Mouse (Mus musculus) heart, embryonic 13.5 days (tissue): ENCODE results near the gene 1700047I17Rik2. TPM values are rescaled to one million over a fixed set of nuclear protein-coding genes. Genes with fewer than 3 reads are reported as not detected.
"Not testable (repeated sequence)": the region's sequence is repeated elsewhere in the genome, so short reads cannot be mapped to it uniquely, and the experiment has no call there.

ENCODE experiments used
- ATAC-seq: fragments of 200-750 bp; cut with Nextera tagmentation; 2 replicates; pipeline ENCODE4 v1.8.0; 2017; ENCODE audit warnings: moderate TSS enrichment; ENCODE audit not compliant: insufficient number of reproducible peaks, low FRiP score, low TSS enrichment; ENCODE audit errors: extremely low read depth
- H3K27ac ChIP-seq: fragments of 300-500 bp; sonication (generic); replicated peaks from 2 replicates; pipeline ENCODE4 v1.5.1; 2015; ENCODE audit warnings: moderate library complexity, mild to moderate bottlenecking, inconsistent platforms
- H3K27me3 ChIP-seq: fragments of 300-500 bp; sonication (generic); replicated peaks from 2 replicates; pipeline ENCODE4 v1.6.1; 2015; ENCODE audit warnings: mild to moderate bottlenecking, inconsistent platforms
- H3K36me3 ChIP-seq: fragments of 300-500 bp; sonication (generic); 2 replicates; pipeline ENCODE4 v1.6.1; 2015; ENCODE audit warnings: mild to moderate bottlenecking, inconsistent platforms
- H3K4me1 ChIP-seq: fragments of 300-500 bp; sonication (generic); 2 replicates; pipeline ENCODE4 v1.6.1; 2015; ENCODE audit warnings: inconsistent platforms
- H3K4me2 ChIP-seq: fragments of 300-500 bp; sonication (generic); 2 replicates; pipeline ENCODE4 v1.6.1; 2015; ENCODE audit warnings: inconsistent platforms, mild to moderate bottlenecking, moderate library complexity
- H3K4me3 ChIP-seq: fragments of 300-500 bp; sonication (generic); 2 replicates; pipeline ENCODE4 v1.5.1; 2015; ENCODE audit warnings: moderate library complexity, mild to moderate bottlenecking, inconsistent platforms
- H3K9ac ChIP-seq: fragments of 300-500 bp; sonication (generic); 2 replicates; pipeline ENCODE4 v1.6.1; 2015; ENCODE audit warnings: inconsistent platforms, mild to moderate bottlenecking, moderate library complexity
- H3K9me3 ChIP-seq: fragments of 300-500 bp; sonication (generic); 2 replicates; pipeline ENCODE4 v1.6.1; 2016; ENCODE audit warnings: inconsistent platforms
- WGBS: fragments of 180-500 bp; shearing (Covaris S2); methylation state at CpG from one replicate; pipeline ENCODE4 v1.1.7; 2015; ENCODE audit warnings: mixed read lengths; 5-methylcytosine and 5-hydroxymethylcytosine counted together
- polyA plus RNA-seq: library from polyadenylated mRNA; unstranded; fragments of >200 nt; fragmentation: Nextera tagmentation; extraction: Ambion mirVana; gene quantifications from 2 replicates; pipeline ENCODE4 v1.2.1, GENCODE M21; 2015

1700047I17Rik2 gene
- polyA plus RNA-seq, result not detected in 2 replicates

GRCm38 (mm10) chr12:55199306-55199705 is at the start of gene 1700047I17Rik2:
Gene 1700047I17Rik2 (plus strand): TSS chr12:55199592.
- H3K9me3 ChIP-seq, H3K27me3 ChIP-seq, H3K4me1 ChIP-seq, H3K4me3 ChIP-seq, H3K4me2 ChIP-seq, H3K36me3 ChIP-seq, H3K9ac ChIP-seq, H3K27ac ChIP-seq: not testable (repeated sequence)
- ATAC-seq, result peak; percentile 95
- no CpG with 5 or more reads among the region's 40 CpGs for WGBS

- not testable (repeated sequence) for H3K36me3 ChIP-seq, H3K4me2 ChIP-seq, H3K27me3 ChIP-seq, H3K9ac ChIP-seq, H3K9me3 ChIP-seq, H3K27ac ChIP-seq, H3K4me1 ChIP-seq
- peak within 1 kb of the TSS; percentile 41 for H3K4me3 ChIP-seq
- peak; percentile 96 for ATAC-seq
- WGBS, result no CpG with 5 or more reads among the region's 57 CpGs
Measured at GRCm38 (mm10) chr12:55154559-55155448, 44.6 kb upstream of the 1700047I17Rik2 start, which contains the start of gene Srp54b. Gene Srp54b (plus strand): TSS chr12:55155104.

GRCm38 (mm10) chr12:55155449-55155783 is 44.0 kb upstream of the 1700047I17Rik2 start:
- 0% methylated on average over 12 of the region's 24 CpGs for WGBS
- H3K9ac ChIP-seq, H3K36me3 ChIP-seq, H3K4me1 ChIP-seq, H3K27me3 ChIP-seq, H3K4me2 ChIP-seq, H3K9me3 ChIP-seq, H3K27ac ChIP-seq: not testable (repeated sequence)
- H3K4me3 ChIP-seq, result peak overlapping the region; percentile 41
- ATAC-seq, result peak; percentile 21; the same call in 1 of the 2 replicates

- not testable (repeated sequence) for H3K4me3 ChIP-seq, H3K4me1 ChIP-seq, H3K27me3 ChIP-seq, H3K27ac ChIP-seq, ATAC-seq, H3K9me3 ChIP-seq, H3K4me2 ChIP-seq, H3K9ac ChIP-seq, H3K36me3 ChIP-seq
- WGBS, result no CpG with 5 or more reads among the region's 7 CpGs
Measured at GRCm38 (mm10) chr12:55167034-55167557, 32.3 kb upstream of the 1700047I17Rik2 start.

- H3K4me1 ChIP-seq, H3K27me3 ChIP-seq, H3K4me3 ChIP-seq, H3K9ac ChIP-seq, H3K36me3 ChIP-seq, H3K27ac ChIP-seq, H3K4me2 ChIP-seq, ATAC-seq, H3K9me3 ChIP-seq: not testable (repeated sequence)
- WGBS, result no CpG with 5 or more reads among the region's 8 CpGs
Measured at GRCm38 (mm10) chr12:55187686-55188085, 11.7 kb upstream of the 1700047I17Rik2 start.

- not testable (repeated sequence) for ATAC-seq, H3K9me3 ChIP-seq, H3K27me3 ChIP-seq, H3K4me1 ChIP-seq, H3K36me3 ChIP-seq, H3K4me2 ChIP-seq, H3K4me3 ChIP-seq, H3K27ac ChIP-seq, H3K9ac ChIP-seq
- no CpG with 5 or more reads among the region's 5 CpGs for WGBS
Measured at GRCm38 (mm10) chr12:55189127-55189526, 10.3 kb upstream of the 1700047I17Rik2 start.

- not testable (repeated sequence) for H3K27me3 ChIP-seq, H3K9me3 ChIP-seq, H3K9ac ChIP-seq, H3K36me3 ChIP-seq, H3K27ac ChIP-seq, H3K4me3 ChIP-seq, H3K4me2 ChIP-seq, H3K4me1 ChIP-seq
- no CpG with 5 or more reads among the region's 18 CpGs for WGBS
- peak; percentile 38 for ATAC-seq
Measured at GRCm38 (mm10) chr12:55199799-55200198, 407 bp downstream of the 1700047I17Rik2 start.

- ATAC-seq, H3K4me3 ChIP-seq: not testable (repeated sequence)
- WGBS, result no CpG with 5 or more reads among the region's 6 CpGs
Measured at GRCm38 (mm10) chr12:55212944-55213343, 13.6 kb downstream of the 1700047I17Rik2 start.

GRCm38 (mm10) chr12:55229626-55230519 is 30.5 kb downstream of the 1700047I17Rik2 start, which contains the start of gene Srp54c:
Gene Srp54c (plus strand): TSS chr12:55230168.
- Histone ChIP-seq H3K4me3 (peak within 1 kb of the TSS; percentile 49), H3K27ac (0 out of 2 replicates have a peak within 1 kb of the TSS, but pooled peaks have one; percentile 56), H3K9ac (peak within 1 kb of the TSS; percentile 73)
- ATAC-seq, result peak; percentile 98
- no CpG with 5 or more reads among the region's 57 CpGs for WGBS
- H3K4me1 ChIP-seq, H3K4me2 ChIP-seq, H3K27me3 ChIP-seq, H3K9me3 ChIP-seq, H3K36me3 ChIP-seq: not testable (repeated sequence)

More at GRCm38 (mm10) chr12:55212944-55213343, 13.6 kb downstream of the 1700047I17Rik2 start:
- not testable (repeated sequence) for H3K27ac ChIP-seq, H3K4me1 ChIP-seq, H3K4me2 ChIP-seq, H3K9me3 ChIP-seq, H3K9ac ChIP-seq, H3K36me3 ChIP-seq, H3K27me3 ChIP-seq

GRCm38 (mm10) chr12:55230520-55230861 is 31.1 kb downstream of the 1700047I17Rik2 start:
- 0 out of 2 replicates have a peak overlapping the region, but pooled peaks have one; percentile 56 for H3K27ac ChIP-seq
- H3K4me3 ChIP-seq, result peak overlapping the region; percentile 49
- not testable (repeated sequence) for ATAC-seq, H3K9me3 ChIP-seq, H3K27me3 ChIP-seq, H3K4me2 ChIP-seq, H3K4me1 ChIP-seq, H3K36me3 ChIP-seq
- peak overlapping the region; percentile 73 for H3K9ac ChIP-seq
- 0% methylated on average over 11 of the region's 25 CpGs for WGBS

GRCm38 (mm10) chr12:55242243-55242642 is 42.9 kb downstream of the 1700047I17Rik2 start:
- no CpG with 5 or more reads among the region's 8 CpGs for WGBS
- not testable (repeated sequence) for H3K27ac ChIP-seq, ATAC-seq, H3K4me1 ChIP-seq, H3K9me3 ChIP-seq, H3K4me2 ChIP-seq, H3K36me3 ChIP-seq, H3K4me3 ChIP-seq, H3K27me3 ChIP-seq, H3K9ac ChIP-seq
